Mouse (Mus musculus) megakaryocyte-erythroid progenitor cell, adult 5-6 weeks (primary cell): ENCODE measurements around the gene Acox1. TPM values are rescaled to one million over a fixed set of nuclear protein-coding genes. Genes with fewer than 3 reads are reported as not detected.

Experiments
- ATAC-seq: replicated peaks from 2 replicates; pipeline ENCODE4 v1.8.0; 2016; ENCODE audit warnings: mild to moderate bottlenecking, inconsistent platforms; ENCODE audit not compliant: severe bottlenecking, poor library complexity, low FRiP score, low TSS enrichment
- total RNA-seq, 2 experiments: library from RNA; stranded (forward) in 1 of 2; stranded (reverse) in 1 of 2; fragments of 200-1000, 215-1000 nt in 1 of 2; fragments of >200 nt in 1 of 2; fragmentation: Nextera tagmentation in 1 of 2; gene quantifications; 2 replicates each; pipeline ENCODE4 v1.2.3; 2014 to 2017

The Acox1 gene
- total RNA-seq, 2 experiments from 2014 or later = 21.3 to 27.1 TPM

DNA sequence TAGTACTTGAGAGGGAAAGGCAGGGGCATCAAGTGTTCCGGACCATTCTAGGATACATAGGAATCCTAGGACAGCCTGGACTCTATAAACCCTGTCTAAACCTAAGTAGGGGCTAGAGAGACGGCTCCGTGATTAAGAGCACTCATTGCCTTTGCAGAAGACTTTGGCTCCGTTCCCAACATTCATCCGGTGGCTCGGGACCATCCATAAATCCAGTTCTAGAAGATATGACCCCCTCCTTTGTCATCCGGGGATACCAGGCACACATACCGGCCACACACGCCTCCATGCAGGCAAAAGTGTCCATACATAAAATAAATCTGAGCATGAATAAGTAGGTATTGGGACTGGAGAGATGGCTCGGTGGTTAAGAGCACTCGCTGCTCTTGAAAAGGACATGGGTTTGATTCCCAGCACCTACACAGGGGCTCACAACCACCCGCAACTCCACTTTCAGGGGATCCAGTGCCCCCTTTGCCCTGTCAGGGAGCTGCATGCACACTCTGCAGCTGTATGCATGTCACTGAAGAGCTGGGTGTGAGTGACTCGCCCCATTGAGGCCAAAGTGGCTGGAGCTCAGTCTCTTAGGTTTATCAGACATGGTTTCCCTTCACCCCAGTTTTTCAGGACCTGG lies 15.1 kb upstream of the Acox1 start:
- ATAC-seq = no peak

GRCm38 (mm10) chr11:116212847-116213246 lies 14.0 kb upstream of the Acox1 start:
- no peak for ATAC-seq

DNA sequence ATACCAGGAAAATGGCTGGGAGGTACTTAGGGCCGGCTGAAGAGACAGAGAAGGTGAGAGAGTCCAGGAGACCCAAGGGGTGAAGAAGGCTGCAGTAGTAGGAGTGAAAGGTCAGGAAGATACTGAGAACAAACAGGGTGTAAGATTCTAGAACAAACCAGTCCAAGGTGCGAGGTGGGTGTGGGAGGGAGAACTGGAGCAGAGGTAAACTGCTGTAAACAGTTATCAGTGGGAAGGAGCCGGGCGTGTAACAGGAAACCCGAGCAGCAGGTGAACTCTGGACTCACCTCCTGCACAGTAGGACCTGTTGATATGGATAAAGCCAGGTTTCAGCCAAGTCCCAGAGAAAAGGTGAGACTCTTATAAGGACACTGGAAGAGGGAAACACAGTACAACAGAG lies 11.9 kb upstream of the Acox1 start:
- no peak for ATAC-seq

GRCm38 (mm10) chr11:116209257-116209656 lies 10.4 kb upstream of the Acox1 start:
- no peak for ATAC-seq

DNA sequence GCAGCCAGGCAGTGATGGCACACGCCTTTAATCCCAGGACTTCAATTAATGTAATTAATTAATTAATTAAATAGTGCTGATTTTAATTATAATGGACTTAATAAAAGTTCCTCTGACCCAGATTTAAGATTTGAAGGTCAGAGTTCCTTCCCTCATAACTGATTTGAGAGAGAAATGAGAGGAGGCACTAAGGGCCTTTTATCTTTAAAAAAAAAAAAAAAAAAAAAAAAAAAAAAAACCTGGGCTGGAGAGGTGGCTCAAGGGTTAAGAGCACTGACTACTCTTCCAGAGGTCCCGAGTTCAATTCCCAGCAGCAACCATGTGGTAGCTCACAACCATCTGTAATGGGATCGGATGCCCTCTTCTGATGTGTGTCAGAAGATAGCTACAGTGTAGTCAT lies 9.8 kb upstream of the Acox1 start:
- ATAC-seq = no peak

GRCm38 (mm10) chr11:116206678-116207077 lies 7.8 kb upstream of the Acox1 start:
- ATAC-seq = no peak

- no peak for ATAC-seq
Measured at GRCm38 (mm10) chr11:116203150-116203549, 4.3 kb upstream of the Acox1 start.

DNA sequence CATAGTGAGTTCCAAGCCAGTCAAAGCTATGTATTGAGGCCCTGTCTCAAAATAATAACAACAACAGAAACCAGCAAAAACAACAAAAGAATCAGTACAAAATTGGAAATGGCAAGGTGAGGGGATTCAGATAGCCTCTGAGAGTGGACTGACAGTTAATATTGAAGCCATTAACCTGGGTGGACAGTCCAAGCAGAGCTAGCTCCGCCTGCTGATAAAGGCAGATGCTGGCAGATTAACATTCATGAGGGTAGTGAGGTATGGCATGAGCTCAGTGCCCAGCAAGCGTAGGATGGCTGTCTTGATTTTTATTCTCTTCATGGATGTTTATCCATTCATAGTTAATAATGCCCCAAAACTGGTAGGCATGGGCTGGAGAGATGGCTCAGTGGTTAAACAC lies 2.3 kb upstream of the Acox1 start:
- no peak for ATAC-seq

DNA sequence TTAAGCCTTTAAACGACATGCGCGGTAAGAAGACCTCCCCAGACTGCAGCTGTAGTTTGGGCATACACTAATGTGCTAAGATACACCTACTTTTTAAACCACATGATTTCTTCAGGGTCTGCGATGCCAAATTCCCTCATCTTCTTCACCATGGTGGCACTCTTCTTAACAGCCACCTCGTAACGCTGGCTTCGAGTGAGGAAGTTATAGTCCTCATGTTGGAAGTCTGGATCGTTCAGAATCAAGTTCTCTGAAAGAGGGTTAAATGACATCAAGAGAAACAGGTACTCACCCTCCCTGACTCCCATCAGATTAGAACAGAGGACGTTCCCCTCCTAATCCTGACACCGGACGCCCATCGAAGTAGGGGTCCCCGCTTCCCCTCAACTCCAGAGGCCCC lies 713 bp downstream of the Acox1 start:
- no peak for ATAC-seq

DNA sequence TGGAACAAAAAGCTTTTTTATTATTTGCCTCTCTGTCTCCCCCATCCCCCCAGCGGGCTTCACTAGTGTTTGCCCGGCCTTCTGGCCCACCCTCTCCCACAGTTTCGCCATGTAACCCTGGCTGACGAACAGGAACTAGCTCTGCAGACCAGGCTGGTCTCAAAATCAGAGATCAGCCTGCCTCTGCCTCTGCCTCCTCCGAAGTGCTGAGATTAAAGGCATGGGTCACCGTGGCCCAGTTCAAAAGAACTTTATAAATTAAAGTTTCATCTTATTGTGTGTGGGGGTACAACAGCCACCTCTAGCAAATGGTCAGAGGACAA lies 1.3 kb downstream of the Acox1 start:
- no peak for ATAC-seq

- no peak for ATAC-seq
Measured at GRCm38 (mm10) chr11:116196866-116197583, 1.8 kb downstream of the Acox1 start.

DNA sequence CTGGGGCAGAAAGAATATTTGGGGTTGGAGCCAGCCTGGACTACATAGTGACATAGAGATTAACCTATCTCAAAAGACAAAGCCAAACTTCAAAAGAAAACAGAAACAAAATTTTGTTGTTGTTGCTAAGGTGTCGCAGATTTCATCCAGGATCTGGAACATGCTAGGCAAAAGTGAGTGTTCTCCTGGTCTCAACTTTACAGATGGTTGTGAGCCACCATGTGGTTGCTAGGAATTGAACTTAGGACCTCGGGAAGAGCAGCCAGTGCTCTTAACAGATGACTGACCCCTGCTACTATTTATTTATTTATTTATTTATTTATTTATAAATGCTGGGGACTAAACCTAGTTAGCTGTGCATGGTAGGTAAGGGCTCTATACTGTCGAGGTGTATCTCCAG lies 2.5 kb downstream of the Acox1 start:
- no peak for ATAC-seq

DNA sequence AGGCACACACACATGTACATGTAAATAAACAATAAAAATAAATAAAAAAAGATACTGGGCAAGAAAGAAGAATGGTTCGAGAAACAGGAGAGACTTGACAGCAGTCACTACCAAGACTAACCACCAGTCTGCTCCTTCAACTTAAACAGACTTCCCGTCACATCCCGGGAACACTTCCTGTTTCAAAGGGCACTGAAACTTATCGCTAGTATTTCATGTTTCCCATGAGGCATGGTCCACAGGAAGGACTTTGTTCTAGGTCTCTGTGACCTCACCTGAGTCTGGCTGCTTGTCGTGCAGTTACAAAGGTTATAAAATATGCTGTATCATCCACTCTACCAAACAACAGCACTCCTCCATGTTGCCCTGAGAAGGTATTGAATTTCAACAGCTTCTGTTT lies 3.6 kb downstream of the Acox1 start:
- ATAC-seq = peak; percentile 28; the same call in 1 of the 2 replicates

DNA sequence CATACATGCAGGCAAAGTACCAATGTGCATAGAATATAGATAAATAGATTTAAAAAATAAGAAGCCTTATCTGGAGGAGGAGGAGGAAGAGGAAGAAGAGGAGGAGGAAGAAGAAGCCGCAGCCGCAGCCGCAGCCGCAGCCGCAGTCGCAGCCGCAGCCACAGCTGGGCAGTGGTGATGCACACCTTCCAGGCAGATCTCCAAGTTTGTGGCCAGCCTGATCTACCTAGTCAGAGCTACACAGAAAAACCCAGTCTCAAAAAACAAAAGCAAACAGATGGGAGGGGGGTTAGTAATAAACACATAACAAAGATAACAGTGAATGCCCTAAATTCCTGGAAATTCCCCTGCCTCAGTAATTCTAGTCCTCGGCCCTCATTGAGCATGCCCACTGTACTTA lies 4.2 kb downstream of the Acox1 start:
- no peak for ATAC-seq

DNA sequence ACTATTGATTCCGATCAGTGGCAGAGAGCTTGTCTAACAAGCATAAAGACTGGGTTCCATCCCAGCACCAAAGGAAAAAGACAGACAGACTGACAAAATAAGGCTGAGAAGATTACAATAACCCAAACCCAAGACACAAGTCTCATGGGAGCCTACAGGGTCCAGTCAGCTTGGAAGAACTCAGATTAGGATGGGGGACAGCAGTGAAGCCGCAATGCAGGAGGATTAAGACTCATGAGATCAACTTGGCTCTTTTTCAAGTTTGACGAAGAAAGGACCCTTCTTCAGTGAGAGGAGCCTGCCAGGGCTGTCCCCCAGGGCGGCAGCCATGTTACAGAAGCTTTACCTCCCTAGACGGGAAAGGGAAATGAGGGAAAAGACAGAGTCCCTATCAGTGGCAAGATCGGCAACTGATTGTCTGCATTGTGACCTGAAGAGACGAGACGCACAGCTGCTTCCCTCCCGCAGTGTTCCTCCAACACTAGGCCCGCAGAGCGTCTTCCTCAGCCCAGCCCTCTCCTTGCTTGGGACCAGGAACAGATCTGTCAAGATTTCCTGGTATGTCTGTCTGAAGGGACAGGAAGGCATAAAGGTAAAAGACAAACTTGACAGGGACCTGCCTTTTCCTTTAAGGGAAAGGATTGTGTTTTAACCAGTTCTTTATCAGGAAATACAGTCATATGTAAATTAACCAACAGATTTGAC lies 11.5 kb downstream of the Acox1 start:
- no peak for ATAC-seq

GRCm38 (mm10) chr11:116186360-116186759 lies 12.5 kb downstream of the Acox1 start:
- ATAC-seq = no peak

GRCm38 (mm10) chr11:116185836-116186235 lies 13.0 kb downstream of the Acox1 start:
- ATAC-seq = no peak

GRCm38 (mm10) chr11:116178411-116179121 lies 20.3 kb downstream of the Acox1 start:
- ATAC-seq = no peak

DNA sequence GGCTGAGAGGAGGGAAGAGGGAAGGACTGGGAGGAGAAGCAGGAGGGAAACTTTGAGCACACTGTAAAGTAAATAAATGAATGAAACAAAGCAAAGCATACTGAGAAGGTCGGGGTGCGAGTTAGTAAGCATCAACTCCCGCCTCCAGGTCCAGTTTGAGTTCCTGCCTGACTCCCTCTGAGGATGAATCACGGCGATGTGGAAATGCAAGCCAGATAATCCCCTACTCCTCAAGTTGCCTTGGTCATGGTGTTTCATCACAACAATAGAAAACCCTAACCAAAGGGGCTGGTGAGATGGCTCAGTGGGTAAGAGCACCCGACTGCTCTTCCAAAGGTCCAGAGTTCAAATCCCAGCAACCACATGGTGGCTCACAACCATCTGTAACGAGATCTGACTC lies 22.8 kb downstream of the Acox1 start:
- no peak for ATAC-seq

- no peak for ATAC-seq
Measured at GRCm38 (mm10) chr11:116174775-116175448, 23.9 kb downstream of the Acox1 start.
